Mouse (Mus musculus): Measurements from ENCODE around the gene Irx2.

Irx2 gene

GRCm38 (mm10) chr13:72636331-72636851, 7.8 kb downstream of the Irx2 start:
- no peak for DNase-seq (ENCODE audit: low spot score in 2 of 2)

- no peak for DNase-seq (ENCODE audit: low spot score in 2 of 2)
Measured at GRCm38 (mm10) chr13:72637536-72637935, 8.9 kb downstream of the Irx2 start.

DNA sequence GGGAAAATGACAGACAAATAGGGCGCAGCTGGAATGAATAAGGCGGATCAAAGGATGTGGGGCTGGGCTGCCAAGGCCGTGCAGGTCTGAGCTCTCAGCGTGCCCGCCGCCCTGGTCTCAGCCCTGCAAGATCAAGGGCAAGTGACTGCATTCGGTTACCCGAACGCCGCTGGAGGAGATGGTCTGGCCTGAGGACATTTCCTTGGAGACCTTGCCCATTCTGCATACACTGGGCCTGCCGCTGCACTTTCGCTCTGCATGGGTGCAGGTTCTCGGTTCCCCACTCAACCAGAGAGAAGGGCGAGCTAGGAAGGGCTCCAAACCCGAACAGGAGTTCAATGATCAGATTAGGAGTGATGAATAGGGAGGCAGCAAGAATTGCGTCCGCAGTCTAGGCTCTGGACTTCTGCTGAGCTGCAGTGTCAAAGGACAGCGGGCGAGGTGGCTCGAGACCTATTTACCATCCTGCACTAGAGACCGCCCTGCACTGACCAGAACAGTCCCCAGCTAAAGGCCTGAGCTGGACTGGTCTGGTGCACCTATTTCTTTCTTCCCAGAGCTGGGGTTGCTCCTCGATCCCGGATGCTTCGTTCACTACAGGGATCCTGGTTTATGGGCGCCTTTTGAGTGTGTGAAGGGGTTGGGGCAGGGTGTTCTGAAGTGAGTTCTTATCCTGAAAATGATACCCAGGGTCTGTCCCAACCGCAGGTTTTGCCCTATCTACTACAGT, 9.9 kb downstream of the Irx2 start:
- DNase-seq (ENCODE audit: low spot score in 2 of 2), result no peak

DNA sequence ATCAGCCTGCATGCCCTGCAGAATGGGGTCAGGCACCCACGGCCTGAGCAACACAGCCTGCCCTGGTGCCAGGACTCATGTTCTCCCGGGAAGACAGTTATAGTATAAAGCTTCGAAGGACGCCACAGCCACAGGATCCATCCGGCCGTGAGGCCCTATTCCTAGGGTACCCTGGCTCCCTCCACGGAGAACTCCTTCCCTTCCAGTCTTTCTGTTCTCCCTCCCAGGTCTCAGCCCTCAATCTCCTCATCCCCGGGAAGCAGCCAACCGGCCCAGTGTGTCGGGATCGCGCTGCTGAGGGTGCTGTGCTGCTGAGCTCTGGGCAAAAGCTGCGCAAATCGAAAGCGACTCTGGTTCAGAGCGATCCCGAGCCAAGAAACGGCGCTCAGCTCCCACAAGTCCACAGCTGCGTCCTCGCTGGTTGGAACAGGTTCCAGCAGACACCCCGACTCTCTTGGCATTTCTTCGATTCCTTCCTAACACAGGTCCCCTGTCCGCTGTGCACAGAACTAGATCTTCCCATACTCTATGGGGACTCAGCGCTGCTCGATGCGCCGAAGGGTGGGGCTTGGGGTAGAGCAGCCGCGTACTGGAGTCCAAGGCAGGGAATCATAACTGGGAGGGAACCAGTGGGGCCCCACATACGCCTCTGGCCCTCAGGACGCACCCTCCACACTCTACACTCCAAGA, 11.0 kb downstream of the Irx2 start:
- DNase-seq (ENCODE audit: low spot score in 2 of 2), result no peak

DNA sequence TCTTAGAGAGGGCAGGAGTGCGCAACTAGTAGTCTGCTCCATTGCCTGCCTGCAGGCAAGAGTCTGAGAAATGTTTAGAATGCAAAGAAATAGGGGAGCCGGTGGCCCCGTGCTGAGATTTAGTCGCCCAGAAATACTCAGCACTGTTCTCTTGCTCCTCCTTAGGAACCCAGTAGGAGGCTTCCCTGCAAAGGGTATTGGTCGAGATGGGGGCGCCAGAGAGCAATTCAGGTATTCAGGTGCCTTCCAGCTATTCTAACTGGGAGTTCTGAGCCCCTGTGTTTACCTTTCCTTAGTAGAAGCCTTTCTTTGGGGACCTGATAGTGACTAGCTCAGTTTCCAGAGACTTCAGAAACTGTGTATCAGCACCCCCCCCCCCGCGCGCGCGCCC, 11.5 kb downstream of the Irx2 start:
- DNase-seq (ENCODE audit: low spot score in 2 of 2), result no peak

DNA sequence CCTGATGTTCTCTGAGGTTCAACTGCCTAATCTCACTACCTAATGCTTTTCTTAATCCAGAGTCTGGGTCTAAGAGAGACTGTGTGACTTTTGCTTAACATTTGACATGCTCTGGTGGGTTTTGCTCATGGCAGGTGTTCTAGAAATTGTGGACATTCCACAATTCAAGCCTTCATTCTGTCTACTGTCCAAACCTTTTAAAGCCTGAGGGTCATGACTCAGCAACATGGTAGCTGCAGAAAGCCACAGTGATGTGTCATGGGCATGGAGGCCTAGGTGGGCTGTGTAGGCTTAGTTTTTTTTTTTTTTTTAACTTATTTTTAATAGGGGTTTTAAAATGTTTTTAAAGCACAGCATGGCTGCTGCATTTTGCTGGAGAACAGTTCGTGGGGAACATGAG, 27.8 kb downstream of the Irx2 start:
- no peak for DNase-seq (ENCODE audit: low spot score in 2 of 2)

DNA sequence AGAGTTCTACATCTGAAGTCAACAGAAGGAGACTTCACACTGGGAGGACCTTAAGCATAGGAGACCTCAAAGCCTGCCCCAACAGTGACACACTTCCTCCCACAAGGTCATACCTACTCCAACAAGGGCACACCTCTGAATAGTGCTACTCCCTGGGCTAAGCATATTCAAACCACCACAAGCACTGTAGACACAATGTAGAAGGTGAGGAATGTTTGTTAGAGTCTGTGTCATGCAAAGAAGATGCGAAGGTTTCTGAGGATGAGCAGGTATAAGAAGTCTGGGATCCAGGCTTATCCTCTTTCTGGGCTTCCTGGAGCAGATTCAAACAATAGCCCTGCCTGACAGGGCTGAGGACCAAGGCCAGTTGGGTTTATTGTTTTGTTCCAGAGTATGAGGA, 47.2 kb downstream of the Irx2 start:
- no peak for DNase-seq (ENCODE audit: low spot score in 2 of 2)

All from frontal cortex, postnatal 10 days (tissue).